Mouse (Mus musculus) lung, adult 2 months (tissue): Measurements from ENCODE around the gene Pmepa1.

Experiments used
- CTCF ChIP-seq: fragments of 200-500 bp; IDR thresholded peaks from 2 replicates; pipeline ENCODE4 v1.5.1; 2011; ENCODE audit warnings: mild to moderate bottlenecking, low read length, control low read depth; ENCODE audit not compliant: insufficient read depth
- POLR2A ChIP-seq: fragments of 200-500 bp; IDR thresholded peaks from 2 replicates; pipeline ENCODE4 v1.6.1; 2011; ENCODE audit warnings: low read depth, mild to moderate bottlenecking, control low read depth, low read length, borderline replicate concordance; ENCODE audit errors: extremely low read depth

- TF ChIP-seq CTCF (no peak), POLR2A (no peak)
Measured at GRCm38 (mm10) chr2:173248822-173249221, 27.5 kb downstream of the Pmepa1 start.
